ENCODE assay signal across 8 mouse cellular contexts in the genomic region with DNA sequence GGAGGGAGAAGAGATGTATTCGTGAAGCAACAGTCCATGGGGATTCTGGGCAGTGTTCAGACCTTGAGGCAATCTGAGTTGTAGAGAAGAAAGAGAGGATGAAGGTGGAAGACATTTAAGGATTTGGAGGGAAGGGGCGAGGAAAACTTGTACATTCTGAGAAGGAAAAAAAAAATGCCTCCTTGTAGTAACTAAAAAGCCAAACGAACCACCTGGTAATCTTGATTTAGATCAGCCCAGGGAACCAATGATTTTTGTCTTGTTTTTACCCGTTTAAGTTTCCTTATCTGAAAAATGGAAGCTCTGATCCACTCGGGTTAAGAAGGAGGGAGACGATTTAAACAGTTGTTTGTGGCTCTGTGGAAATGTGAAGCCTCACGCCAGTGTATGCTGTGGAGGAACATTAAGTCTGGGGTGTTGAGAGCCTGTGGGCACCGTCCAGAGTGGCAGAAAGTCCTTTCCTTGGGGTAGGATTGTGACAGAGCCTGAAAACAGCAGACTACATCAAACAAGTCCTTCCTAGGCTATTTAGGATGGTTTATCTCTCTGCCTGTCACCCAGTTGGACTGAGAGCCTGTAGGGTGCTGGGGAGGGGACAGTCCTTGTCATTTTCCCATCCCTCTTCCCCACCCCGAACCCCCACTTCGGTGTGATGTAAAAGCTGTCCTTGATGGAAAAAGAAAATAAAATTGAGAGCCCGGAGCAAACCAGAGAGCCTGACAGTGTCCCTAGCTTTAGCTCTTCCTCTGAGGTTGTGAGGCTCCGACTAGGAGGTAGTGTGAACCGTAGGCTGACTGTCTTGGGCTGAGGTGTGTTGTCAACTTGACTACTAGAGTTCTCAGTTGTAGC. TPM values are rescaled to one million over a fixed set of nuclear protein-coding genes. Genes with fewer than 3 reads are reported as not detected.
DNase-seq lines count a peak whose midpoint lies in the region; ATAC-seq and TF ChIP-seq lines count a peak whose summit lies in the region.

No protein-coding gene starts in this region.

- peaks cover 28% of the 10 kb centered on the region for H3K4me1 ChIP-seq in heart, embryonic 10.5 days
- H3K4me1 ChIP-seq in E14TG2a.4 (replicated peaks; ENCODE audit: low read depth, low read length), result peaks cover 16% of the 10 kb centered on the region
- H3K4me1 ChIP-seq in forebrain, postnatal 0 days (ENCODE audit: insufficient read depth), result no peaks in the 10 kb centered on the region; the same call in 1 of the 2 replicates
- peaks cover 18% of the 10 kb centered on the region for H3K4me1 ChIP-seq in liver, postnatal 0 days (ENCODE audit: insufficient read depth)

- DNase-seq in heart, embryonic 10.5 days (ENCODE audit: low spot score), result no peak
- no peak for DNase-seq in heart, postnatal 14 days
- DNase-seq in forebrain, postnatal 0 days, result no peak
- DNase-seq in liver, postnatal 0 days, result no peak
- DNase-seq in layer of hippocampus, adult 9-11 months, result no peak
- no peak for DNase-seq in gastrocnemius, postnatal 36 days
- DNase-seq in kidney, adult 9 months, result no peak

- H3K27me3 ChIP-seq in heart, embryonic 10.5 days (ENCODE audit: insufficient read depth, poor library complexity, severe bottlenecking), result no peaks in the 10 kb centered on the region
- H3K27me3 ChIP-seq in E14TG2a.4 (ENCODE audit: insufficient read depth, low read length), result peaks cover 62% of the 10 kb centered on the region
- H3K27me3 ChIP-seq in forebrain, postnatal 0 days (ENCODE audit: insufficient read depth, low read length), result no peaks in the 10 kb centered on the region
- peaks cover 8% of the 10 kb centered on the region; the same call in 1 of the 2 replicates for H3K27me3 ChIP-seq in liver, postnatal 0 days (ENCODE audit: insufficient read depth, low read length)

- 16% methylated on average over 13 of the region's 13 CpGs for WGBS in heart, embryonic 10.5 days
- WGBS in forebrain, postnatal 0 days, result 16% methylated on average over 13 of the region's 13 CpGs
- 17% methylated on average over 13 of the region's 13 CpGs for WGBS in liver, postnatal 0 days (ENCODE audit: insufficient replicate concordance)

- peak overlapping the region; percentile 64 for H3K9ac ChIP-seq in forebrain, postnatal 0 days
- peak overlapping the region; percentile 84 for H3K9ac ChIP-seq in liver, postnatal 0 days (replicated peaks)

- H3K36me3 ChIP-seq in heart, embryonic 10.5 days, result peaks cover 13% of the 10 kb centered on the region; the same call in 1 of the 2 replicates
- peaks cover 3% of the 10 kb centered on the region; the same call in 1 of the 2 replicates for H3K36me3 ChIP-seq in E14TG2a.4 (ENCODE audit: insufficient read depth, low read length)
- H3K36me3 ChIP-seq in forebrain, postnatal 0 days (ENCODE audit: insufficient read depth), result no peaks in the 10 kb centered on the region
- no peaks in the 10 kb centered on the region for H3K36me3 ChIP-seq in liver, postnatal 0 days (replicated peaks; ENCODE audit: insufficient read depth, low read length)

- ATAC-seq in forebrain, postnatal 0 days, result no peak
- ATAC-seq in liver, postnatal 0 days, result no peak

- TF ChIP-seq EP300 in liver, postnatal 0 days (IDR thresholded peaks at IDR 0.05; ENCODE audit: low read depth), result no peak

- no peak for TF ChIP-seq CTCF in E14TG2a.4 (conservative IDR thresholded peaks at IDR 0.05; ENCODE audit: low read length)
- no peak for TF ChIP-seq CTCF in forebrain, postnatal 0 days (IDR thresholded peaks at IDR 0.05; ENCODE audit: low read depth)
- TF ChIP-seq CTCF in liver, postnatal 0 days (IDR thresholded peaks at IDR 0.05; ENCODE audit: low read depth), result no peak

- H3K4me2 ChIP-seq in forebrain, postnatal 0 days (ENCODE audit: low read depth), result peak overlapping the region; percentile 97
- H3K4me2 ChIP-seq in liver, postnatal 0 days (ENCODE audit: low read depth, low read length), result peak overlapping the region; percentile 74

- peak overlapping the region; percentile 99 for H3K27ac ChIP-seq in heart, embryonic 10.5 days
- H3K27ac ChIP-seq in forebrain, postnatal 0 days (ENCODE audit: low read depth, low read length), result no peak overlapping the region
- 0 out of 2 replicates have a peak overlapping the region, but pooled peaks have one; percentile 71 for H3K27ac ChIP-seq in liver, postnatal 0 days (ENCODE audit: low read depth)

- no peaks in the 10 kb centered on the region for H3K9me3 ChIP-seq in heart, embryonic 10.5 days
- H3K9me3 ChIP-seq in E14TG2a.4 (ENCODE audit: low read length), result no peaks in the 10 kb centered on the region
- no peaks in the 10 kb centered on the region for H3K9me3 ChIP-seq in forebrain, postnatal 0 days (ENCODE audit: low read length)
- no peaks in the 10 kb centered on the region for H3K9me3 ChIP-seq in liver, postnatal 0 days (ENCODE audit: low read length)

- peak overlapping the region; percentile 93 for H3K4me3 ChIP-seq in heart, embryonic 10.5 days
- peak overlapping the region; percentile 88 for H3K4me3 ChIP-seq in E14TG2a.4 (replicated peaks; ENCODE audit: low read length)
- H3K4me3 ChIP-seq in forebrain, postnatal 0 days (ENCODE audit: low read depth, low read length), result peak overlapping the region; percentile 65
- peak overlapping the region; percentile 66 for H3K4me3 ChIP-seq in liver, postnatal 0 days (ENCODE audit: low read depth, low read length)

- intact Hi-C loops in heart, postnatal 14 days (cut with DNase I), result no loop called here
- intact Hi-C loops in gastrocnemius, postnatal 36 days (cut with DNase I), result no loop called here

RNA-seq across cellular contexts. Expression of gene Smo, which starts 1.5 kb away (rescaled TPM):
- polyA plus RNA-seq in heart, embryonic 10.5 days (2016; fragmentation: Nextera tagmentation; extraction: Ambion mirVana), result 21.7 and 36.9 TPM in 2 replicates
- 10 to 100 TPM; 16.8 to 17.6 TPM for total RNA-seq in heart, postnatal 14 days (2021)
- 28.0 and 38.2 TPM in 2 replicates for total RNA-seq in forebrain, postnatal 0 days (2014; rRNA removed)
- polyA plus RNA-seq in forebrain, postnatal 0 days (2015; fragmentation: Nextera tagmentation; extraction: Ambion mirVana), result 4.4 and 8.3 TPM in 2 replicates
- polyA plus RNA-seq in liver, postnatal 0 days (2015; fragmentation: Nextera tagmentation; extraction: Ambion mirVana), result 2.2 and 2.5 TPM in 2 replicates
- total RNA-seq in gastrocnemius, postnatal 36 days (2021), result 1 to 10 TPM; 4.4 to 4.5 TPM

RNA-seq across cellular contexts. Expression of gene Ahcyl2, which starts 31.0 kb away (rescaled TPM):
- polyA plus RNA-seq in heart, embryonic 10.5 days (2016; fragmentation: Nextera tagmentation; extraction: Ambion mirVana), result 9.7 and 13.5 TPM in 2 replicates
- total RNA-seq in heart, postnatal 14 days (2021), result 10 to 100 TPM; 15.0 TPM
- total RNA-seq in forebrain, postnatal 0 days (2014; rRNA removed), result 44.6 and 48.3 TPM in 2 replicates
- polyA plus RNA-seq in forebrain, postnatal 0 days (2015; fragmentation: Nextera tagmentation; extraction: Ambion mirVana), result 9.0 and 13.6 TPM in 2 replicates
- 2.0 TPM in 2 replicates for polyA plus RNA-seq in liver, postnatal 0 days (2015; fragmentation: Nextera tagmentation; extraction: Ambion mirVana)
- 10 to 100 TPM; 12.7 to 14.5 TPM for total RNA-seq in gastrocnemius, postnatal 36 days (2021)

RNA-seq across cellular contexts. Expression of gene Tspan33, which starts 42.8 kb away (rescaled TPM):
- polyA plus RNA-seq in heart, embryonic 10.5 days (2016; fragmentation: Nextera tagmentation; extraction: Ambion mirVana), result 16.0 and 17.2 TPM in 2 replicates
- total RNA-seq in heart, postnatal 14 days (2021), result 1 to 10 TPM; 1.3 to 2.4 TPM
- 7.6 and 12.5 TPM in 2 replicates for total RNA-seq in forebrain, postnatal 0 days (2014; rRNA removed)
- 6.8 and 9.4 TPM in 2 replicates for polyA plus RNA-seq in forebrain, postnatal 0 days (2015; fragmentation: Nextera tagmentation; extraction: Ambion mirVana)
- 84.8 and 87.5 TPM in 2 replicates for polyA plus RNA-seq in liver, postnatal 0 days (2015; fragmentation: Nextera tagmentation; extraction: Ambion mirVana)
- total RNA-seq in gastrocnemius, postnatal 36 days (2021), result 1 to 10 TPM; 2.2 to 3.0 TPM
